Mouse (Mus musculus) bone marrow, adult 2 months (tissue): ENCODE results near the gene Agpat4.

ENCODE experiments used
- CTCF ChIP-seq: fragments of 200-500 bp; IDR thresholded peaks from 2 replicates; pipeline ENCODE4 v1.5.1; 2011; ENCODE audit warnings: low read length, control low read depth; ENCODE audit not compliant: control insufficient read depth, insufficient read depth
- POLR2A ChIP-seq: fragments of 200-500 bp; IDR thresholded peaks from 2 replicates; pipeline ENCODE4 v1.6.1; 2011; ENCODE audit warnings: low read depth, mild to moderate bottlenecking, control low read depth, low read length, borderline replicate concordance; ENCODE audit not compliant: control insufficient read depth

DNA sequence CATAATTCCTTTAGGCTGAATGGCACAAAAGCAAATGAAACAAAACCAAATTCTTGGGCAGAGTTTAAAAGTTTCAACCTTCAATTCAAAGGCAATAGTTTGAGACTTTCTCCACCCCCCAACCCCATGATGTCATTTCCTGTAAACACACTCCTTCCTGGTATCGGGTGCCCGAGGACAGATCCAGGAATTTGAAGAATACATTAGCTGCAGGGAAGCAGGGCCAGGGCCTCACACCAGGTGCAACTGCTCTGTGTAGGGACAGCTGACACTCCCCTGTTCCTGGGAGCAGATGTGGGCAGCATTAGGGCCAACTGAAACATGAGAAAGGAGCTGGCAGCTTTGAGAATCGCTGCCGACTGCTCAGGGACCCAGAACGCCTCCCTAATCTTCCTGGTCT is 76.6 kb downstream of the Agpat4 start:
- TF ChIP-seq CTCF (no peak), POLR2A (no peak)
